Mouse (Mus musculus): ENCODE data around the gene Neurl4.

GRCm38 (mm10) chr11:69878952-69879351 is 21.9 kb upstream of the Neurl4 start:
- no peak for TF ChIP-seq POLR2A (IDR thresholded peaks at IDR 0.05; ENCODE audit: borderline replicate concordance, extremely low read depth, low read depth, low read length)
- TF ChIP-seq CTCF (IDR thresholded peaks at IDR 0.05; ENCODE audit: insufficient read depth, low read length) = no peak
